Mouse (Mus musculus) neural tube, embryonic 14.5 days (tissue): ENCODE data around the gene B4galt7. TPM values are rescaled to one million over a fixed set of nuclear protein-coding genes. Genes with fewer than 3 reads are reported as not detected.
A peak's percentile ranks its signal among the peaks of the same experiment; 100 is the strongest.

Experiments
- ATAC-seq: fragments of 200-750 bp; cut with Nextera tagmentation; 2 replicates; pipeline ENCODE4 v1.8.0; 2017; ENCODE audit warnings: low read depth, mild to moderate bottlenecking, moderate TSS enrichment, moderate library complexity
- H3K27ac ChIP-seq: fragments of 300-500 bp; sonication (generic); 2 replicates; pipeline ENCODE4 v1.5.1; 2014; ENCODE audit warnings: low read depth, mild to moderate bottlenecking, control low read depth, low read length, moderate library complexity, mixed read lengths
- H3K27me3 ChIP-seq: fragments of 300-500 bp; sonication (generic); 2 replicates; pipeline ENCODE4 v1.6.1; 2014; ENCODE audit warnings: low read length; ENCODE audit not compliant: control insufficient read depth, insufficient read depth
- H3K36me3 ChIP-seq: fragments of 300-500 bp; sonication (generic); 2 replicates; pipeline ENCODE4 v1.6.1; 2014; ENCODE audit warnings: low read length, mixed read lengths; ENCODE audit not compliant: control insufficient read depth, insufficient read depth
- H3K4me1 ChIP-seq: fragments of 300-500 bp; sonication (generic); 2 replicates; pipeline ENCODE4 v1.6.1; 2014; ENCODE audit warnings: low read length; ENCODE audit not compliant: control insufficient read depth, insufficient read depth
- H3K4me2 ChIP-seq: fragments of 300-500 bp; sonication (generic); 2 replicates; pipeline ENCODE4 v1.6.1; 2014; ENCODE audit warnings: mild to moderate bottlenecking, low read depth, low read length, control low read depth
- H3K4me3 ChIP-seq: fragments of 300-500 bp; sonication (generic); 2 replicates; pipeline ENCODE4 v1.5.1; 2014; ENCODE audit warnings: low read depth, low read length, control low read depth, mixed read lengths
- H3K9ac ChIP-seq: fragments of 300-500 bp; sonication (generic); replicated peaks from 2 replicates; pipeline ENCODE4 v1.6.1; 2014; ENCODE audit warnings: low read depth, mild to moderate bottlenecking, control low read depth, low read length, mixed read lengths
- H3K9me3 ChIP-seq: fragments of 300-500 bp; sonication (generic); 2 replicates; pipeline ENCODE4 v1.6.1; 2016; ENCODE audit warnings: low read length; ENCODE audit not compliant: control insufficient read depth
- WGBS: fragments of 180-500 bp; shearing (Covaris S2); extraction: QIAGEN DNeasy Blood & Tissue Kit; methylation state at CpG from one replicate; pipeline ENCODE4 v1.1.7; 2014; 5-methylcytosine and 5-hydroxymethylcytosine counted together
- polyA plus RNA-seq: library from polyadenylated mRNA; unstranded; fragments of >200 nt; fragmentation: Nextera tagmentation; extraction: Ambion mirVana; gene quantifications from 2 replicates; pipeline ENCODE4 v1.2.1, GENCODE M21; 2014

The B4galt7 gene
- polyA plus RNA-seq, 1 experiment from 2014 or later, result 40.4 TPM

GRCm38 (mm10) chr13:55592512-55593253 lies 7.0 kb upstream of the B4galt7 start:
- WGBS, result 6% methylated on average over 29 of the region's 29 CpGs
- peaks cover 9% of the 10 kb centered on the region; the same call in 1 of the 2 replicates for H3K4me1 ChIP-seq
- H3K9ac ChIP-seq, result peak overlapping the region; percentile 60
- H3K36me3 ChIP-seq, result peaks cover 19% of the 10 kb centered on the region
- ATAC-seq, result peak; percentile 98
- H3K4me3 ChIP-seq, result peak overlapping the region; percentile 74
- H3K4me2 ChIP-seq, result peak overlapping the region; percentile 71
- no peaks in the 10 kb centered on the region for H3K9me3 ChIP-seq
- peak overlapping the region; percentile 84 for H3K27ac ChIP-seq
- no peaks in the 10 kb centered on the region for H3K27me3 ChIP-seq

- no peaks in the 10 kb centered on the region for H3K27me3 ChIP-seq
- H3K4me3 ChIP-seq, result peak overlapping the region; percentile 74
- peaks cover 9% of the 10 kb centered on the region; the same call in 1 of the 2 replicates for H3K4me1 ChIP-seq
- ATAC-seq, result peak; percentile 60
- WGBS, result under 1% methylated on average over 31 of the region's 31 CpGs
- no peaks in the 10 kb centered on the region for H3K9me3 ChIP-seq
- H3K9ac ChIP-seq, result peak overlapping the region; percentile 60
- peaks cover 19% of the 10 kb centered on the region for H3K36me3 ChIP-seq
- H3K4me2 ChIP-seq, result peak overlapping the region; percentile 71
- H3K27ac ChIP-seq, result peak overlapping the region; percentile 84
Observed at GRCm38 (mm10) chr13:55593254-55593747, 6.4 kb upstream of the B4galt7 start.

DNA sequence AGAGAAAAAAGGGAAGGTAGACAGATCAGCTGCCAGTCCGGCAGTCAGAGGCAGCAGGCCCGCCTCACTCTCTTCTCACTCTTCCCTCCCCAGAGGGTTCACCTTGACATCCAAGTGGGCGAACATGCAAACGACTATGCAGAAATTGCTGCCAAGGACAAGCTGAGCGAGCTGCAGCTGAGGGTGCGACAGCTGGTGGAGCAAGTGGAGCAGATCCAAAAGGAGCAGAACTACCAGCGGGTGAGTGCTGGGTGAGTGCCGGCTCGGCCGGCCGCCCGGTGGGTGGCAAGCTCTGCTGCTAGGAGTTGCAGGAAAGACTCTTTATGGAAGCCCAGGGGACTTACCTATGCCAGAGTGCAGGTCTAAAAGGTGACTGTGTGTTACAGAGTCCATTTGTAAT lies 4.3 kb upstream of the B4galt7 start:
- Histone ChIP-seq H3K9ac (no peak overlapping the region), H3K4me2 (no peak overlapping the region), H3K9me3 (no peaks in the 10 kb centered on the region), H3K27ac (no peak overlapping the region), H3K36me3 (peaks cover 19% of the 10 kb centered on the region), H3K4me1 (peaks cover 9% of the 10 kb centered on the region; the same call in 1 of the 2 replicates), H3K4me3 (no peak overlapping the region), H3K27me3 (no peaks in the 10 kb centered on the region)
- WGBS, result 89% methylated on average over 12 of the region's 12 CpGs
- ATAC-seq, result no peak

DNA sequence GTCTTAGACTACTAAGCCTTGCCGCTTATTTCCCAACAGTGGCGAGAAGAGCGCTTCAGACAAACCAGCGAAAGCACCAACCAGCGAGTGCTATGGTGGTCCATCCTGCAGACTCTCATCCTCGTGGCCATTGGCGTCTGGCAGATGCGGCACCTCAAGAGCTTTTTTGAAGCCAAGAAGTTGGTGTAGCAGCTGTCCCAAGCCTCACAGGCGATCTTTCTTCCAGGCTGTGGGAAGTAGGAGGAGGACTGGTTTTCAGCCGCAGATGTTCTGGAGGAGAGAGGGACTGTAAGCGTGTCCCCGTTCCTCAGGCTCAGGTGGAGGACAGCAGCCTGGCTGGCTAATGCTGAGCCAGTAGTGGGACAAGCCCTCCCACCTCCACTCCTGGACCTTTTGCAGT lies 2.9 kb upstream of the B4galt7 start:
- Histone ChIP-seq H3K4me1 (peaks cover 18% of the 10 kb centered on the region), H3K9ac (no peak overlapping the region), H3K4me3 (no peak overlapping the region), H3K27ac (no peak overlapping the region), H3K4me2 (no peak overlapping the region), H3K27me3 (no peaks in the 10 kb centered on the region), H3K9me3 (no peaks in the 10 kb centered on the region), H3K36me3 (peaks cover 19% of the 10 kb centered on the region)
- WGBS, result over 99% methylated on average over 12 of the region's 12 CpGs
- ATAC-seq, result no peak

GRCm38 (mm10) chr13:55600657-55601056 lies 961 bp downstream of the B4galt7 start:
- Histone ChIP-seq H3K27ac (no peak overlapping the region), H3K4me1 (peaks cover 9% of the 10 kb centered on the region), H3K4me3 (peak overlapping the region; percentile 69), H3K36me3 (peaks cover 12% of the 10 kb centered on the region), H3K9ac (peak overlapping the region; percentile 78; the same call in 1 of the 2 replicates), H3K27me3 (no peaks in the 10 kb centered on the region), H3K9me3 (no peaks in the 10 kb centered on the region), H3K4me2 (peak overlapping the region; percentile 78)
- WGBS, result 23% methylated on average over 9 of the region's 9 CpGs
- ATAC-seq, result 0 out of 2 replicates have a peak, but pooled peaks have one; percentile 18

- Histone ChIP-seq H3K4me1 (peaks cover 9% of the 10 kb centered on the region), H3K27ac (no peak overlapping the region), H3K9me3 (no peaks in the 10 kb centered on the region), H3K27me3 (no peaks in the 10 kb centered on the region), H3K4me2 (no peak overlapping the region), H3K9ac (no peak overlapping the region), H3K36me3 (peaks cover 8% of the 10 kb centered on the region), H3K4me3 (0 out of 2 replicates have a peak overlapping the region, but pooled peaks have one; percentile 69)
- WGBS, result 6% methylated on average over 3 of the region's 3 CpGs
- no peak for ATAC-seq
Observed at GRCm38 (mm10) chr13:55601611-55602010, 1.9 kb downstream of the B4galt7 start.

DNA sequence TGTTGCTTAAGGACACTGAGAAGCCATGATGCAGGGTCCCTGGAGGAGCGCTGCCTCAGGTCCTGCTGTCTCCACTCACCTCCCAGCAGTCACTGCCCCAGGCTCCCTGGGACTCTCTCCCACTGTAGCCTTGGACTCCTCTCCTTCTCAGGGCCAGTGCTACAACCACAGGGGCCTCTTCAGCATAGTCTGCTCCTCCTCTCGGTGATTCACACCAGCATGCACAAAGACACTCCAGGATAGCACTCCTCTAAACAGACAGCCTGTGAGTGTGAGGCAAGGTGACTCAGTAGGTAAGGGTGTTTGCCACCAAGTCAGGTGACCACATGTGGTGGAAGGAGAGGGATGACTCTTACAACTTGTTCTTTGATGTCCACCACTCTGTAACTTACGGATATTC lies 4.9 kb downstream of the B4galt7 start:
- no peak overlapping the region for H3K4me2 ChIP-seq
- no peak for ATAC-seq
- WGBS, result 93% methylated on average over 3 of the region's 3 CpGs
- no peaks in the 10 kb centered on the region for H3K27me3 ChIP-seq
- H3K9ac ChIP-seq, result no peak overlapping the region
- H3K4me3 ChIP-seq, result no peak overlapping the region
- no peaks in the 10 kb centered on the region for H3K9me3 ChIP-seq
- H3K36me3 ChIP-seq, result peaks cover 15% of the 10 kb centered on the region
- H3K4me1 ChIP-seq, result peaks cover 9% of the 10 kb centered on the region
- H3K27ac ChIP-seq, result no peak overlapping the region

- H3K4me3 ChIP-seq, result no peak overlapping the region
- WGBS, result 79% methylated on average over 10 of the region's 10 CpGs
- peaks cover 24% of the 10 kb centered on the region for H3K36me3 ChIP-seq
- H3K27ac ChIP-seq, result no peak overlapping the region
- no peak for ATAC-seq
- no peak overlapping the region for H3K9ac ChIP-seq
- no peaks in the 10 kb centered on the region for H3K27me3 ChIP-seq
- H3K4me1 ChIP-seq, result no peaks in the 10 kb centered on the region
- H3K4me2 ChIP-seq, result no peak overlapping the region
- no peaks in the 10 kb centered on the region for H3K9me3 ChIP-seq
Observed at GRCm38 (mm10) chr13:55606899-55607623, 7.4 kb downstream of the B4galt7 start.

DNA sequence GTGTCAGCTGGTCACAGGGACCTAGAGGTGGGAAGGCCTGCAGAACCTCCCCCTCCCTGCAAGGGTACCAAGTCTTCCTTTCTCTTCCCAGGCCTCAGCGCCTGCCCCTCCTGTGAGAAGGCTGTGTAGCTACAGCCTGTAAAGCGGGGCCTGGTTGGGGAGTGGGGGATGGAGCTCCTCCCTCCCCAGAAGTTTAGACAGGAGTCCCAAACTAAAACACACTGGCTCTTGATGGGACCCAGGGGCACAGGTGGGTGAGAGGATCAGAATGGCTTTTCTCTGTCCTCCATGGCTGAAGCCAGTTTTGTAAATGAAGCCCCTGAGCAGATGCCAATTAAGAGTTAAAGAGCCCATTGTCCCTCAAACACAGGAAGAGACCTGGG lies 7.9 kb downstream of the B4galt7 start:
- ATAC-seq, result no peak
- Histone ChIP-seq H3K27me3 (no peaks in the 10 kb centered on the region), H3K27ac (no peak overlapping the region), H3K9me3 (no peaks in the 10 kb centered on the region), H3K4me3 (no peak overlapping the region), H3K4me1 (no peaks in the 10 kb centered on the region), H3K9ac (no peak overlapping the region), H3K36me3 (peaks cover 24% of the 10 kb centered on the region), H3K4me2 (no peak overlapping the region)
- WGBS, result 97% methylated on average over 2 of the region's 2 CpGs
